Mouse (Mus musculus) intestine, embryonic 14.5 days (tissue): Measurements from ENCODE around the gene Rrbp1. TPM values are rescaled to one million over a fixed set of nuclear protein-coding genes. Genes with fewer than 3 reads are reported as not detected.

Experiments
- ATAC-seq: fragments of 200-750 bp; cut with Nextera tagmentation; replicated peaks from 2 replicates; pipeline ENCODE4 v1.8.0; 2017; ENCODE audit warnings: low read depth, moderate number of reproducible peaks, moderate TSS enrichment, moderate library complexity; ENCODE audit not compliant: low FRiP score, low TSS enrichment
- DNase-seq: peaks from one replicate; pipeline ENCODE4 v3.0.0-alpha.2; 2018; ENCODE audit warnings: low spot score
- H3K27ac ChIP-seq: fragments of 300-500 bp; sonication (generic); 2 replicates; pipeline ENCODE4 v1.5.1; 2014; ENCODE audit warnings: low read depth, mild to moderate bottlenecking, control low read depth
- H3K27me3 ChIP-seq: fragments of 300-500 bp; sonication (generic); replicated peaks from 2 replicates; pipeline ENCODE4 v1.6.1; 2014; ENCODE audit warnings: low read length, control low read depth; ENCODE audit not compliant: control insufficient read depth, insufficient read depth
- H3K36me3 ChIP-seq: fragments of 300-500 bp; sonication (generic); 2 replicates; pipeline ENCODE4 v1.6.1; 2014; ENCODE audit warnings: low read length, control low read depth; ENCODE audit not compliant: control insufficient read depth, insufficient read depth
- H3K4me1 ChIP-seq: fragments of 300-500 bp; sonication (generic); replicated peaks from 2 replicates; pipeline ENCODE4 v1.6.1; 2014; ENCODE audit warnings: low read length, control low read depth, mixed read lengths; ENCODE audit not compliant: control insufficient read depth, insufficient read depth
- H3K4me2 ChIP-seq: fragments of 300-500 bp; sonication (generic); 2 replicates; pipeline ENCODE4 v1.6.1; 2014; ENCODE audit warnings: low read length
- H3K4me3 ChIP-seq: fragments of 300-500 bp; sonication (generic); 2 replicates; pipeline ENCODE4 v1.5.1; 2014; ENCODE audit warnings: low read depth, low read length, control low read depth, mixed read lengths
- H3K9ac ChIP-seq: fragments of 300-500 bp; sonication (generic); 2 replicates; pipeline ENCODE4 v1.6.1; 2014; ENCODE audit warnings: mild to moderate bottlenecking, low read length
- H3K9me3 ChIP-seq: fragments of 300-500 bp; sonication (generic); 2 replicates; pipeline ENCODE4 v1.6.1; 2016; ENCODE audit warnings: low read length, control low read depth; ENCODE audit not compliant: control insufficient read depth
- WGBS: fragments of 180-500 bp; shearing (Covaris S2); extraction: QIAGEN DNeasy Blood & Tissue Kit; methylation state at CpG from one replicate; pipeline ENCODE4 v1.1.7; 2014; 5-methylcytosine and 5-hydroxymethylcytosine counted together
- polyA plus RNA-seq: library from polyadenylated mRNA; unstranded; fragments of >200 nt; fragmentation: Nextera tagmentation; extraction: Ambion mirVana; gene quantifications from 2 replicates; pipeline ENCODE4 v1.2.1, GENCODE M21; 2014

Rrbp1 gene
- polyA plus RNA-seq, 1 experiment from 2014 or later, result 104 TPM

DNA sequence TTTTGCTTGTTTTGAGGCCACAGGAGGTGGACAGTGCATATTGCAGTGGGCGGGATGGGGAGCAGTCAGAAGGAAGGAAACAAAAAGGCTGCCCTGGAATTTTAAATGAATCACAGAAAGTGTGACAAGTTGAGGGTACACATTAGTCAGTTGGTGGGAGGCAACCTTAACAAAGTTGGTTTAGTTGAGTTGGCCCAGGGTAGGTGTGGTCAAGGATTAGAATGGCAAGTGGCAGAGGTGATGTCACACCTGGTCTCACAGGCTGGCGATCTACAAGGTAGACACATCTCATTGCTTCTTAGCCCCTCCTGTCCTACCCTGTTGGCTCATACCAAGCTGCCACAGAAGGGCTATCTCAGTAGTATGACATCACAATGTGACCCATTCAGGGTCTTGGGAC, 21.6 kb upstream of the Rrbp1 start, which contains the start of gene Banf2:
Gene Banf2, plus strand, starts transcription at position 396 of the 400 bp plus-strand sequence.
- H3K36me3 ChIP-seq, result no peaks in the 10 kb centered on the region
- DNase-seq, result no peak
- H3K9me3 ChIP-seq, result no peaks in the 10 kb centered on the region
- ATAC-seq, result no peak
- no peak within 1 kb of the TSS for H3K27ac ChIP-seq
- H3K27me3 ChIP-seq, result no peaks in the 10 kb centered on the region
- H3K9ac ChIP-seq, result no peak within 1 kb of the TSS
- H3K4me3 ChIP-seq, result no peak within 1 kb of the TSS
- H3K4me1 ChIP-seq, result no peaks in the 10 kb centered on the region
- no peak within 1 kb of the TSS for H3K4me2 ChIP-seq
- WGBS, result 79% methylated on average over 2 of the region's 2 CpGs

DNA sequence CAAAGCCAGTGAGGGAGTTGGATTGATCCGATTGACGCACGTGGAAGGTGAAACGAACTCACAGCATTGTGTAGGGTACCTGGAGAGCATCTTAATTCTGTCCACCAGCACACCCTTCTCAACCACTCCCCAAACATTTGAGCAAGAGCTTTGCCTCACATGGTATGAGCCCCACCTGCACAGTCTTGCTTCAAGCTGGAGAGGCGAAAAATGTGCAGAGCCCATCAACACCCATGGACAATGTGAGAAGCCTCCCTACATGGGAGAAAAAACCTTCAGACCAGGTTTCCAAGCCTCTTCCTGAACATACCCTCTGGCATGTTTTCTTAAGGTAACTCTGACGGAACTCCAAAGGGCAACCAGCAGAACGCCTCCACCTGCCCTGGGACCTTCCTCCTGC, 19.7 kb upstream of the Rrbp1 start:
- Histone ChIP-seq H3K4me1 (no peaks in the 10 kb centered on the region), H3K9me3 (no peaks in the 10 kb centered on the region), H3K36me3 (no peaks in the 10 kb centered on the region), H3K9ac (no peak overlapping the region), H3K4me2 (no peak overlapping the region), H3K27me3 (no peaks in the 10 kb centered on the region), H3K4me3 (no peak overlapping the region), H3K27ac (no peak overlapping the region)
- ATAC-seq (no peak), DNase-seq (no peak)
- whole genome bisulfite sequencing, result 83% methylated on average over 7 of the region's 7 CpGs

DNA sequence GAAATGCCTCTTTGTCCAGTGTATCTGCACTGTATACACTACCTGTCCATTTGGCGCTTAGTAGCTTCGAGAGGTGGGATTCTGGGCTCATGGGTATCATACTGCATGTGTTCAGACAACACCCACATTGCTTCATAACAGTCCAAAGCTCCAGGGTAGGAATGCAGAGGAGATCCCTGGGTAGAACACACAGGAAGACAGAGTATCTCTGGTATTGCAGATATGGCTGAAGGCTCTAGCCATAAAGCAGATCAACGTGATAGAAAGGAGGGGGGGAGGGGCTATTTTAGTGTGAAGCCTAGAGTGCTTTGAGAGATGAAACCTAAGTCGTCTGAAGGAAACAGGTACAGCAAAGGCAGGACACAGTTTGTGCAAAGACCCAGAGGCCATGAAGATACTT, 15.4 kb upstream of the Rrbp1 start:
- DNase-seq (no peak), ATAC-seq (no peak)
- Histone ChIP-seq H3K4me1 (no peaks in the 10 kb centered on the region), H3K9me3 (no peaks in the 10 kb centered on the region), H3K4me2 (no peak overlapping the region), H3K4me3 (no peak overlapping the region), H3K27ac (no peak overlapping the region), H3K36me3 (no peaks in the 10 kb centered on the region), H3K27me3 (no peaks in the 10 kb centered on the region), H3K9ac (no peak overlapping the region)
- 68% methylated on average over 4 of the region's 4 CpGs for WGBS

- Histone ChIP-seq H3K27me3 (no peaks in the 10 kb centered on the region), H3K4me1 (no peaks in the 10 kb centered on the region), H3K9me3 (no peaks in the 10 kb centered on the region), H3K9ac (no peak overlapping the region), H3K27ac (no peak overlapping the region), H3K4me3 (no peak overlapping the region), H3K36me3 (no peaks in the 10 kb centered on the region), H3K4me2 (no peak overlapping the region)
- DNase-seq, result no peak
- no peak for ATAC-seq
- WGBS, result 90% methylated on average over 9 of the region's 9 CpGs
Observed at GRCm38 (mm10) chr2:144025361-144025760, 14.3 kb upstream of the Rrbp1 start.

- Histone ChIP-seq H3K27me3 (no peaks in the 10 kb centered on the region), H3K4me2 (no peak overlapping the region), H3K9ac (no peak overlapping the region), H3K4me3 (no peak overlapping the region), H3K27ac (no peak overlapping the region), H3K4me1 (no peaks in the 10 kb centered on the region), H3K9me3 (no peaks in the 10 kb centered on the region), H3K36me3 (no peaks in the 10 kb centered on the region)
- WGBS, result 40% methylated on average over 3 of the region's 3 CpGs
- no peak for ATAC-seq
- no peak for DNase-seq
Observed at GRCm38 (mm10) chr2:144022441-144022840, 11.4 kb upstream of the Rrbp1 start.

DNA sequence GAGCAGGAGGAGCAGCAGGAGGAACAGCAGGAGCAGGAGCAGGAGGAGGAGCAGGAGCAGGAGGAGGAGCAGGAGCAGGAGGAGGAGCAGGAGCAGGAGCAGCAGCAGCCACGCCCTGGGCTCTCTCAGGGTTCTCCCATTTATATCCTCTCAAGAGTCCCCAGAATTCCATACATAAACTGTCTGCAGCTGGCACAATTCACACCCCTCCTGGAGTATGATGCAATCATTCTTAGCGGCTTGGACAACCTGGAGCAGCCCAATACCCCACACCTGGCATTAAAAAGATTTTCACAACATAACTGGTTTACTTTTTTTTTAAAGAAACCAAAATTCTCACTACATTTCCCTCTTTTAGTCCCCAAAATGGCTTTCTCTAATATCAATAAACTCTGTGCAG, 8.9 kb upstream of the Rrbp1 start:
- no peak overlapping the region for H3K9ac ChIP-seq
- ATAC-seq, result no peak
- no peaks in the 10 kb centered on the region for H3K9me3 ChIP-seq
- no peaks in the 10 kb centered on the region for H3K36me3 ChIP-seq
- DNase-seq, result no peak
- H3K27ac ChIP-seq, result no peak overlapping the region
- no peak overlapping the region for H3K4me2 ChIP-seq
- no peak overlapping the region for H3K4me3 ChIP-seq
- no peaks in the 10 kb centered on the region for H3K4me1 ChIP-seq
- 63% methylated on average over 2 of the region's 2 CpGs for WGBS
- no peaks in the 10 kb centered on the region for H3K27me3 ChIP-seq

DNA sequence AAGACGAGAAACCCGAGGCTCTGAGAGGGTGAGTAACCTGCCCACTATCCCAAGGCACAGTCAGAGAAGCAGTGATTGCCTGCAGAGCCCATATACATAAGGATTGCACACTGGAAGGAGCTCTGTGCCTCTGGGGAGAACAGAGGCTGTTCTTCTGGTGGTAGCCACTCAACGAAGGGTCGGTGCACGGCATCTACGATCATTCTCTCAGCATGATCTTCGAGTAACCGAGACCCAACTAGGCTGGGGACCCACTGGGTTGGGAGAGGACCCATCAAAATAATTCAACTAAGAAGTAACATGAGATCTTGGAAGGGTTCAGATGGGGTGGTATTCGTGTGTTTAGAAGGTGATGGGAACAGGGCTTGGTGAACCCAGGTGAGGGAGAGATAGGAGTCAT, 4.8 kb upstream of the Rrbp1 start:
- DNase-seq, result no peak
- WGBS, result 84% methylated on average over 9 of the region's 9 CpGs
- ATAC-seq, result no peak
- no peak overlapping the region for H3K4me2 ChIP-seq
- no peaks in the 10 kb centered on the region for H3K9me3 ChIP-seq
- H3K4me1 ChIP-seq, result no peaks in the 10 kb centered on the region
- H3K27ac ChIP-seq, result no peak overlapping the region
- no peaks in the 10 kb centered on the region for H3K36me3 ChIP-seq
- no peak overlapping the region for H3K9ac ChIP-seq
- H3K4me3 ChIP-seq, result no peak overlapping the region
- no peaks in the 10 kb centered on the region for H3K27me3 ChIP-seq

DNA sequence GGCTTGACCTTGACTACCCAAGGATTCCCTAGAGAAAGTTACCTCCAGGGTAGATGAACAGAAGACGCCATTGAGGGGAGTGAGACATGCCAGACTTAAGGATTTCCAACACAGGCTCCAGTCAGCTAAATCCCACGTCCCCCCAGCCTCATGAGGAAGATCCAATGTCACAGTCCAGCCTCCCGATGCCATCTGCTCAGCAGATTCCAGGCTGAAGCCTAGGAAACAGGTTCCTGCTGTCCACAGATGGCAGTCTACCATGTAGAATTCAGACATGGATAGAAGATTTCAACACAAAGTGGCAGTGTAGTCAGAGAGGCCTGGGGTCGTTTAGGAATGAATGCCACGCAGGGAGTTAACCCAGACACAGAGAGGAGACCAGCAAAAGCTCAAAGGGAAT, 3.4 kb upstream of the Rrbp1 start:
- WGBS, result 56% methylated on average over 5 of the region's 5 CpGs
- Histone ChIP-seq H3K9me3 (no peaks in the 10 kb centered on the region), H3K4me3 (no peak overlapping the region), H3K4me1 (peaks cover 3% of the 10 kb centered on the region), H3K27me3 (no peaks in the 10 kb centered on the region), H3K4me2 (no peak overlapping the region), H3K9ac (no peak overlapping the region), H3K27ac (no peak overlapping the region), H3K36me3 (no peaks in the 10 kb centered on the region)
- DNase-seq, result no peak
- no peak for ATAC-seq

- H3K9ac ChIP-seq, result no peak overlapping the region
- no peaks in the 10 kb centered on the region for H3K27me3 ChIP-seq
- no peak overlapping the region for H3K4me3 ChIP-seq
- 57% methylated on average over 11 of the region's 11 CpGs for WGBS
- H3K4me1 ChIP-seq, result peaks cover 7% of the 10 kb centered on the region
- no peak overlapping the region for H3K4me2 ChIP-seq
- H3K9me3 ChIP-seq, result no peaks in the 10 kb centered on the region
- DNase-seq (no peak), ATAC-seq (no peak)
- no peaks in the 10 kb centered on the region for H3K36me3 ChIP-seq
- no peak overlapping the region for H3K27ac ChIP-seq
Observed at GRCm38 (mm10) chr2:144014051-144014450, 3.0 kb upstream of the Rrbp1 start.
